ENCODE assay signal across 25 mouse cellular contexts in genomic region chr10:63052011-63052410, GRCm38 (mm10). TPM values are rescaled to one million over a fixed set of nuclear protein-coding genes. Genes with fewer than 3 reads are reported as not detected.
"Had no signal": no experiment of that assay in that cellular context is flagged by ENCODE, and none has a peak within 500 bp of the region (broad histone marks: within the 10 kb centered on the region; RNA-seq: fewer than 3 reads in every experiment).

No protein-coding gene starts in this region.

- H3K9ac ChIP-seq: lung, embryonic 14.5 days; midbrain, embryonic 12.5 days; neural tube, embryonic 13.5 days; neural tube, embryonic 15.5 days had no signal

- H3K36me3 ChIP-seq: midbrain, embryonic 10.5 days; midbrain, embryonic 12.5 days; neural tube, embryonic 13.5 days; neural tube, embryonic 15.5 days had no signal

- H3K4me3 ChIP-seq: midbrain, embryonic 10.5 days; midbrain, embryonic 12.5 days; myocyte; neural tube, embryonic 13.5 days; neural tube, embryonic 15.5 days had no signal

- H3K27me3 ChIP-seq: midbrain, embryonic 12.5 days; neural tube, embryonic 13.5 days; neural tube, embryonic 15.5 days had no signal

- H3K4me1 ChIP-seq: midbrain, embryonic 12.5 days; neural tube, embryonic 13.5 days; neural tube, embryonic 15.5 days had no signal

- DNase-seq: lung, adult 18-20 months; lung, embryonic 14.5 days; lung, postnatal 10 days; lung, postnatal 4 days; midbrain, embryonic 14.5 days; retina, postnatal 1 day; right cerebral cortex, adult 18-20 months; right cerebral cortex, postnatal 25 days; right cerebral cortex, postnatal 4 days; spleen, adult 18-20 months; thymus, adult 18-20 months; thymus, postnatal 14 days; thymus, postnatal 36 days had no signal

- H3K4me2 ChIP-seq: lung, embryonic 14.5 days; midbrain, embryonic 12.5 days; neural tube, embryonic 13.5 days; neural tube, embryonic 15.5 days had no signal

- ATAC-seq: midbrain, embryonic 16.5 days had no signal

- H3K27ac ChIP-seq: midbrain, embryonic 10.5 days; midbrain, embryonic 12.5 days; neural tube, embryonic 13.5 days; neural tube, embryonic 15.5 days had no signal

- H3K9me3 ChIP-seq: midbrain, embryonic 10.5 days; midbrain, embryonic 12.5 days; neural tube, embryonic 13.5 days; neural tube, embryonic 15.5 days had no signal

RNA-seq across cellular contexts. Expression of gene Pbld2, which starts 27.9 kb away (rescaled TPM):
- total RNA-seq: megakaryocyte, adult 5-6 weeks had no signal

RNA-seq across cellular contexts. Expression of gene Atoh7, which starts 47.4 kb away (rescaled TPM):
- total RNA-seq: megakaryocyte, adult 5-6 weeks; megakaryocyte-erythroid progenitor cell, adult 5-6 weeks had no signal
- polyA plus RNA-seq: lung, embryonic 16.5 days; myocyte; small intestine, adult 2 months; stomach, embryonic 14.5 days; stomach, embryonic 16.5 days had no signal
